Mouse (Mus musculus) C2C12 (cell line): Measurements from ENCODE around the gene Babam2.
"Not testable (repeated sequence)": the region's sequence is repeated elsewhere in the genome, so short reads cannot be mapped to it uniquely, and the experiment has no call there.

Experiments
- CEBPB ChIP-seq: IDR thresholded peaks from one replicate; pipeline ENCODE4 v1.6.1; 2011; ENCODE audit warnings: low read depth, mild to moderate bottlenecking, control low read depth, moderate library complexity
- CTCF ChIP-seq: IDR thresholded peaks from one replicate; pipeline ENCODE4 v1.5.1; 2011; ENCODE audit not compliant: control insufficient read depth, insufficient read depth, insufficient read length
- MAX ChIP-seq: IDR thresholded peaks from one replicate; pipeline ENCODE4 v1.6.1; 2011; ENCODE audit warnings: mild to moderate bottlenecking, control low read depth
- MYOD1 ChIP-seq: IDR thresholded peaks from one replicate; pipeline ENCODE4 v1.6.1; 2011; ENCODE audit warnings: low read depth; ENCODE audit not compliant: control insufficient read depth, insufficient read length
- MYOG ChIP-seq: IDR thresholded peaks from one replicate; pipeline ENCODE4 v1.6.1; 2011; ENCODE audit not compliant: control insufficient read depth, insufficient read length; ENCODE audit errors: extremely low read depth
- USF1 ChIP-seq: IDR thresholded peaks from one replicate; pipeline ENCODE4 v1.6.1; 2011; ENCODE audit warnings: low read depth, mild to moderate bottlenecking, control low read depth, moderate library complexity

GRCm38 (mm10) chr5:31858877-31859276 is 161.4 kb downstream of the Babam2 start:
- TF ChIP-seq CTCF, CEBPB, MAX, MYOD1, MYOG, USF1: not testable (repeated sequence)
